Mouse (Mus musculus): ENCODE measurements around the gene Mphosph9. TPM values are rescaled to one million over a fixed set of nuclear protein-coding genes. Genes with fewer than 3 reads are reported as not detected.
A peak's percentile ranks its signal among the peaks of the same experiment; 100 is the strongest.
"Not testable (repeated sequence)": the region's sequence is repeated elsewhere in the genome, so short reads cannot be mapped to it uniquely, and the experiment has no call there.

The Mphosph9 gene
- polyA plus RNA-seq, 1 experiment from 2014 or later: 17.0 TPM

GRCm38 (mm10) chr5:124338791-124339190 lies 11.0 kb upstream of the Mphosph9 start:
- H3K4me2 ChIP-seq (replicated peaks): no peak overlapping the region
- ATAC-seq (ENCODE audit: insufficient number of reproducible peaks, insufficient read depth, low FRiP score, low TSS enrichment): no peak
- WGBS: 86% methylated on average over 8 of the region's 8 CpGs
- H3K27ac ChIP-seq: peak overlapping the region; percentile 30; the same call in 1 of the 2 replicates
- 0 out of 2 replicates have a peak, but pooled peaks cover under 1% of the 10 kb centered on the region for H3K36me3 ChIP-seq
- H3K4me3 ChIP-seq: no peak overlapping the region
- H3K9me3 ChIP-seq: no peaks in the 10 kb centered on the region
- H3K4me1 ChIP-seq: no peaks in the 10 kb centered on the region; the same call in 1 of the 2 replicates
- no peak overlapping the region for H3K9ac ChIP-seq
- no peaks in the 10 kb centered on the region for H3K27me3 ChIP-seq

GRCm38 (mm10) chr5:124337909-124338308 lies 10.1 kb upstream of the Mphosph9 start:
- H3K9ac ChIP-seq: no peak overlapping the region
- no peak for ATAC-seq (ENCODE audit: insufficient number of reproducible peaks, insufficient read depth, low FRiP score, low TSS enrichment)
- no peaks in the 10 kb centered on the region for H3K27me3 ChIP-seq
- H3K27ac ChIP-seq: 0 out of 2 replicates have a peak overlapping the region, but pooled peaks have one; percentile 6
- no peak overlapping the region for H3K4me3 ChIP-seq
- H3K36me3 ChIP-seq: no peaks in the 10 kb centered on the region
- H3K4me1 ChIP-seq: no peaks in the 10 kb centered on the region; the same call in 1 of the 2 replicates
- WGBS: 59% methylated on average over 9 of the region's 9 CpGs
- H3K4me2 ChIP-seq (replicated peaks): no peak overlapping the region
- H3K9me3 ChIP-seq: no peaks in the 10 kb centered on the region

GRCm38 (mm10) chr5:124337103-124337502 lies 9.3 kb upstream of the Mphosph9 start:
- H3K4me2 ChIP-seq (replicated peaks): no peak overlapping the region
- no peak for ATAC-seq (ENCODE audit: insufficient number of reproducible peaks, insufficient read depth, low FRiP score, low TSS enrichment)
- 87% methylated on average over 9 of the region's 9 CpGs for WGBS

GRCm38 (mm10) chr5:124334392-124334791 lies 6.6 kb upstream of the Mphosph9 start:
- H3K4me1 ChIP-seq: no peaks in the 10 kb centered on the region; the same call in 1 of the 2 replicates
- no peaks in the 10 kb centered on the region for H3K36me3 ChIP-seq
- WGBS: 45% methylated on average over 6 of the region's 6 CpGs
- no peak for ATAC-seq (ENCODE audit: insufficient number of reproducible peaks, insufficient read depth, low FRiP score, low TSS enrichment)
- H3K9ac ChIP-seq: no peak overlapping the region
- H3K27me3 ChIP-seq: no peaks in the 10 kb centered on the region
- no peak overlapping the region for H3K4me3 ChIP-seq
- no peak overlapping the region for H3K4me2 ChIP-seq (replicated peaks)
- H3K27ac ChIP-seq: peak overlapping the region; percentile 65
- H3K9me3 ChIP-seq: no peaks in the 10 kb centered on the region

More at GRCm38 (mm10) chr5:124337103-124337502, 9.3 kb upstream of the Mphosph9 start:
- no peak overlapping the region for H3K9ac ChIP-seq
- no peak overlapping the region for H3K27ac ChIP-seq
- no peaks in the 10 kb centered on the region; the same call in 1 of the 2 replicates for H3K4me1 ChIP-seq
- no peaks in the 10 kb centered on the region for H3K9me3 ChIP-seq
- H3K27me3 ChIP-seq: no peaks in the 10 kb centered on the region
- H3K4me3 ChIP-seq: no peak overlapping the region
- H3K36me3 ChIP-seq: no peaks in the 10 kb centered on the region

GRCm38 (mm10) chr5:124330086-124330485 lies 2.3 kb upstream of the Mphosph9 start:
- WGBS: 89% methylated on average over 6 of the region's 6 CpGs
- no peaks in the 10 kb centered on the region for H3K36me3 ChIP-seq
- no peak for ATAC-seq (ENCODE audit: insufficient number of reproducible peaks, insufficient read depth, low FRiP score, low TSS enrichment)
- H3K27me3 ChIP-seq: no peaks in the 10 kb centered on the region
- no peaks in the 10 kb centered on the region for H3K9me3 ChIP-seq
- H3K9ac ChIP-seq: no peak overlapping the region
- H3K4me3 ChIP-seq: no peak overlapping the region
- peaks cover 13% of the 10 kb centered on the region for H3K4me1 ChIP-seq
- no peak overlapping the region for H3K4me2 ChIP-seq (replicated peaks)
- no peak overlapping the region for H3K27ac ChIP-seq

GRCm38 (mm10) chr5:124326829-124327228 lies 943 bp downstream of the Mphosph9 start:
- peak overlapping the region; percentile 97 for H3K27ac ChIP-seq
- no peaks in the 10 kb centered on the region for H3K9me3 ChIP-seq
- ATAC-seq (ENCODE audit: insufficient number of reproducible peaks, insufficient read depth, low FRiP score, low TSS enrichment): no peak
- peaks cover under 1% of the 10 kb centered on the region; the same call in 1 of the 2 replicates for H3K36me3 ChIP-seq
- H3K4me1 ChIP-seq: peaks cover 13% of the 10 kb centered on the region
- peak overlapping the region; percentile 61 for H3K4me3 ChIP-seq
- peak overlapping the region; percentile 86 for H3K4me2 ChIP-seq (replicated peaks)
- no peaks in the 10 kb centered on the region for H3K27me3 ChIP-seq
- H3K9ac ChIP-seq: peak overlapping the region; percentile 64
- 4% methylated on average over 8 of the region's 8 CpGs for WGBS

- ATAC-seq (ENCODE audit: insufficient number of reproducible peaks, insufficient read depth, low FRiP score, low TSS enrichment): no peak
- Histone ChIP-seq H3K27me3 (no peaks in the 10 kb centered on the region), H3K4me1 (no peaks in the 10 kb centered on the region), H3K9me3 (no peaks in the 10 kb centered on the region), H3K36me3 (peaks cover 52% of the 10 kb centered on the region), H3K4me3 (no peak overlapping the region), H3K27ac (no peak overlapping the region), H3K4me2 (replicated peaks) (no peak overlapping the region), H3K9ac (no peak overlapping the region)
- WGBS: 90% methylated on average over 7 of the region's 7 CpGs
Observed at GRCm38 (mm10) chr5:124317648-124318047, 10.1 kb downstream of the Mphosph9 start.

GRCm38 (mm10) chr5:124315941-124316340 lies 11.8 kb downstream of the Mphosph9 start:
- no peak overlapping the region for H3K4me2 ChIP-seq (replicated peaks)
- peaks cover 61% of the 10 kb centered on the region for H3K36me3 ChIP-seq
- no peak overlapping the region for H3K27ac ChIP-seq
- no peak overlapping the region for H3K4me3 ChIP-seq
- H3K27me3 ChIP-seq: no peaks in the 10 kb centered on the region
- H3K4me1 ChIP-seq: no peaks in the 10 kb centered on the region
- 92% methylated on average over 11 of the region's 11 CpGs for WGBS
- H3K9ac ChIP-seq: no peak overlapping the region
- no peak for ATAC-seq (ENCODE audit: insufficient number of reproducible peaks, insufficient read depth, low FRiP score, low TSS enrichment)
- H3K9me3 ChIP-seq: peaks cover 6% of the 10 kb centered on the region

- Histone ChIP-seq H3K4me1 (no peaks in the 10 kb centered on the region), H3K4me2 (replicated peaks) (no peak overlapping the region), H3K36me3 (peaks cover 63% of the 10 kb centered on the region), H3K9me3 (peaks cover 6% of the 10 kb centered on the region), H3K9ac (no peak overlapping the region), H3K27me3 (no peaks in the 10 kb centered on the region), H3K27ac (no peak overlapping the region), H3K4me3 (no peak overlapping the region)
- 96% methylated on average over 9 of the region's 9 CpGs for WGBS
- ATAC-seq (ENCODE audit: insufficient number of reproducible peaks, insufficient read depth, low FRiP score, low TSS enrichment): no peak
Observed at GRCm38 (mm10) chr5:124315498-124315897, 12.3 kb downstream of the Mphosph9 start.

- ATAC-seq (ENCODE audit: insufficient number of reproducible peaks, insufficient read depth, low FRiP score, low TSS enrichment): no peak
- Histone ChIP-seq H3K36me3 (peaks cover 83% of the 10 kb centered on the region), H3K9me3 (peaks cover 6% of the 10 kb centered on the region), H3K27me3 (no peaks in the 10 kb centered on the region), H3K4me1 (no peaks in the 10 kb centered on the region), H3K4me3 (no peak overlapping the region), H3K4me2 (replicated peaks) (no peak overlapping the region), H3K9ac (no peak overlapping the region), H3K27ac (no peak overlapping the region)
- WGBS: 94% methylated on average over 11 of the region's 11 CpGs
Observed at GRCm38 (mm10) chr5:124310091-124310490, 17.7 kb downstream of the Mphosph9 start.

GRCm38 (mm10) chr5:124309155-124309554 lies 18.6 kb downstream of the Mphosph9 start:
- Histone ChIP-seq H3K27me3 (no peaks in the 10 kb centered on the region), H3K4me1 (no peaks in the 10 kb centered on the region), H3K36me3 (peaks cover 77% of the 10 kb centered on the region), H3K9ac (no peak overlapping the region), H3K27ac (no peak overlapping the region), H3K9me3 (peaks cover 6% of the 10 kb centered on the region), H3K4me3 (no peak overlapping the region), H3K4me2 (replicated peaks) (no peak overlapping the region)
- 90% methylated on average over 10 of the region's 10 CpGs for WGBS
- ATAC-seq (ENCODE audit: insufficient number of reproducible peaks, insufficient read depth, low FRiP score, low TSS enrichment): no peak

- H3K36me3 ChIP-seq: peaks cover 63% of the 10 kb centered on the region
- H3K27ac ChIP-seq; H3K9ac ChIP-seq; ATAC-seq (ENCODE audit: insufficient number of reproducible peaks, insufficient read depth, low FRiP score, low TSS enrichment); H3K27me3 ChIP-seq; H3K4me1 ChIP-seq; H3K4me3 ChIP-seq; H3K4me2 ChIP-seq (replicated peaks); H3K9me3 ChIP-seq: not testable (repeated sequence)
- whole genome bisulfite sequencing: 94% methylated on average over 6 of the region's 6 CpGs
Observed at GRCm38 (mm10) chr5:124302853-124303252, 24.9 kb downstream of the Mphosph9 start.
